Comparison of ENCODE assay signal across 14 mouse cellular contexts in the genomic region with DNA sequence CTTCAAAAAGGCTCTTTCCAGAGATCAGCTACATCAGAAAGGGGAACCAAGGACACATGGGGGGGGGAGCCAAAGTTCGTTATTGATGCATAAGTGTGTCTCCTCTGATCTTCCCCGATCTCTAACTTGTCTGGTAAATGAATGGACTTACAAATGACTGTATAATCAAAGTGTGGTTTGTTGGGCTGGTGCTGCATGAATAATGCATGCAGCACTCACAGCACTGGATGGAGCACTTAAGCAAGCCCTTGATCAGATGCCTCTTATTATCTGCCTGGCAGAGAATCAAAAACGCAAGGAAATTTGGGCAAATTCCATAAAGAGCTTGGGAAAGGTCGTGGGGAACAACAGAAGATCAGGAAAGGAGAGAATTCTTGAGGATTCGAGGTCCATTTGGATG.
DNase-seq lines count a peak whose midpoint lies in the region; ATAC-seq and TF ChIP-seq lines count a peak whose summit lies in the region.
"Had no signal": no experiment of that assay in that cellular context is flagged by ENCODE, and none has a peak within 500 bp of the region (broad histone marks: within the 10 kb centered on the region; RNA-seq: fewer than 3 reads in every experiment).

No protein-coding gene starts in this region.

- H3K4me3 ChIP-seq in forebrain, postnatal 0 days (ENCODE audit: low read depth, low read length) = no peak overlapping the region
- H3K4me3 ChIP-seq in midbrain, embryonic 15.5 days = no peak overlapping the region
- H3K4me3 ChIP-seq: kidney, embryonic 15.5 days; lung, embryonic 15.5 days had no signal

- DNase-seq in embryo, embryonic 10.5 days (ENCODE audit: low spot score) = peak; percentile 0
- DNase-seq in embryo, embryonic 9.5 days (ENCODE audit: extremely low spot score) = no peak
- peak; percentile 18 for DNase-seq in Muller cell, postnatal 12 days (ENCODE audit: inconsistent ontology term)
- DNase-seq in forebrain, postnatal 0 days = peak; percentile 41
- no peak for DNase-seq in heart, postnatal 36 days
- DNase-seq in urinary bladder, postnatal 36 days (ENCODE audit: low spot score in 2 of 2) = no peak
- no peak for DNase-seq in ovary, postnatal 36 days (ENCODE audit: low spot score)
- DNase-seq: adrenal gland, postnatal 10 days; cerebellum, adult 11 months; thymus, postnatal 36 days had no signal

- intact Hi-C loops in heart, postnatal 36 days (cut with DNase I) = no loop called here

- no peak overlapping the region for H3K27ac ChIP-seq in forebrain, postnatal 0 days (ENCODE audit: low read depth, low read length)
- 0 out of 2 replicates have a peak overlapping the region, but pooled peaks have one; percentile 4 for H3K27ac ChIP-seq in midbrain, embryonic 15.5 days
- H3K27ac ChIP-seq: kidney, embryonic 15.5 days; lung, embryonic 15.5 days; stomach, postnatal 0 days had no signal

- no peaks in the 10 kb centered on the region for H3K36me3 ChIP-seq in forebrain, postnatal 0 days (ENCODE audit: insufficient read depth)
- H3K36me3 ChIP-seq in midbrain, embryonic 15.5 days (replicated peaks) = no peaks in the 10 kb centered on the region
- H3K36me3 ChIP-seq: kidney, embryonic 15.5 days; lung, embryonic 15.5 days had no signal

- no peaks in the 10 kb centered on the region for H3K27me3 ChIP-seq in forebrain, postnatal 0 days (ENCODE audit: insufficient read depth, low read length)
- no peaks in the 10 kb centered on the region for H3K27me3 ChIP-seq in midbrain, embryonic 15.5 days (replicated peaks)
- H3K27me3 ChIP-seq: kidney, embryonic 15.5 days; lung, embryonic 15.5 days had no signal

- ATAC-seq in forebrain, postnatal 0 days = peak; percentile 76
- peak; percentile 91 for ATAC-seq in midbrain, embryonic 15.5 days (replicated peaks)

- no peaks in the 10 kb centered on the region for H3K9me3 ChIP-seq in forebrain, postnatal 0 days (ENCODE audit: low read length)
- no peaks in the 10 kb centered on the region for H3K9me3 ChIP-seq in midbrain, embryonic 15.5 days
- H3K9me3 ChIP-seq: kidney, embryonic 15.5 days; lung, embryonic 15.5 days had no signal

- H3K4me1 ChIP-seq in forebrain, postnatal 0 days (ENCODE audit: insufficient read depth) = peaks cover 3% of the 10 kb centered on the region; the same call in 1 of the 2 replicates
- H3K4me1 ChIP-seq in midbrain, embryonic 15.5 days = peaks cover 4% of the 10 kb centered on the region
- H3K4me1 ChIP-seq: kidney, embryonic 15.5 days; lung, embryonic 15.5 days had no signal

- TF ChIP-seq CTCF in forebrain, postnatal 0 days (IDR thresholded peaks at IDR 0.05; ENCODE audit: low read depth) = no peak

- 9% methylated on average over 5 of the region's 5 CpGs for WGBS in forebrain, postnatal 0 days
- WGBS in midbrain, embryonic 15.5 days = 24% methylated on average over 5 of the region's 5 CpGs

- H3K9ac ChIP-seq in forebrain, postnatal 0 days = no peak overlapping the region
- no peak overlapping the region for H3K9ac ChIP-seq in midbrain, embryonic 15.5 days
- H3K9ac ChIP-seq: kidney, embryonic 15.5 days; lung, embryonic 15.5 days had no signal

- H3K4me2 ChIP-seq in forebrain, postnatal 0 days (ENCODE audit: low read depth) = no peak overlapping the region; the same call in 1 of the 2 replicates
- no peak overlapping the region for H3K4me2 ChIP-seq in midbrain, embryonic 15.5 days
- H3K4me2 ChIP-seq: kidney, embryonic 15.5 days; lung, embryonic 15.5 days had no signal

Comparison
In these comparisons a context has a peak if more than half of its experiments do, and no peak if none do; other contexts are left out.
1. DNase-seq: peak in embryo, embryonic 10.5 days (single experiment), Muller cell, postnatal 12 days (single experiment) and forebrain, postnatal 0 days (single experiment); none in embryo, embryonic 9.5 days (single experiment), heart, postnatal 36 days (0 of 2), urinary bladder, postnatal 36 days (0 of 2) and ovary, postnatal 36 days (single experiment).